Mouse (Mus musculus) C3H10T1/2 (cell line): Measurements from ENCODE around the gene Gm21738. TPM values are rescaled to one million over a fixed set of nuclear protein-coding genes. Genes with fewer than 3 reads are reported as not detected.

Experiments used
- polyA plus RNA-seq, 2 experiments: library from polyadenylated mRNA; unstranded; fragments of >200 nt; fragmentation: generic; extraction: Trizol; gene quantifications; one replicate each; pipeline ENCODE4 v1.2.1; 2012; ENCODE audit warnings: missing spikeins in 2 of 2

Gene Gm21738
- under 1 TPM; 0.06 to 0.25 TPM for polyA plus RNA-seq

DNA sequence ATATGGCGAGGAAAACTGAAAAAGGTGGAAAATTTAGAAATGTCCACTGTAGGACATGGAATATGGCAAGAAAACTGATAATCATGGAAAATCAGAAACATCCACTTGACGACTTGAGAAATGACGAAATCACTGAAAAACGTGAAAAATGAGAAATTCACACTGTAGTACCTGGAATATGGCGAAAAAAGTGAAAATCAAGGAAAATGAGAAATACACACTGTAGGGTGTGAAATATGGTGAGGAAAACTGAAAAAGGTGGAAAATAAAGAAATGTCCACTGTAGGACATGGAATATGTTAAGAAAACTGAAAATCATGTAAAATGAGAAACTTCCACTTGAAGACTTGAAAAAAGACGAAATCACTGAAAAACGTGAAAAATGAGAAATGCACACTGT, at the start of gene Gm21738:
Gene Gm21738 (minus strand): TSS at position 101 of the 400 bp plus-strand sequence.

Other genes starting within 250 kb of the Gm21738 start
- gene Gm2244, start 131.0 kb upstream of the Gm21738 start, polyA plus RNA-seq = not detected
- gene Gm2237, start 166.2 kb upstream of the Gm21738 start, polyA plus RNA-seq = under 1 TPM; 0.02 to 0.45 TPM
- not detected for gene Gm5458, start 183.7 kb upstream of the Gm21738 start, polyA plus RNA-seq